Mouse (Mus musculus) monocyte, adult 5-6 weeks (primary cell): ENCODE measurements around the gene Snai1. TPM values are rescaled to one million over a fixed set of nuclear protein-coding genes. Genes with fewer than 3 reads are reported as not detected.

ENCODE experiments used
- ATAC-seq: fragments of 153-309, 156-312 bp; replicated peaks from 2 replicates; pipeline ENCODE4 v1.8.0; 2017; ENCODE audit warnings: mild to moderate bottlenecking; ENCODE audit not compliant: low TSS enrichment, insufficient number of reproducible peaks, severe bottlenecking, poor library complexity, low FRiP score
- total RNA-seq: library from RNA; stranded (forward); fragments of 200-1000, 200-491, 200-594 nt; gene quantifications from 3 replicates; pipeline ENCODE4 v1.2.3, GENCODE M21; 2017

Gene Snai1
- total RNA-seq, 1 experiment from 2014 or later = not detected

DNA sequence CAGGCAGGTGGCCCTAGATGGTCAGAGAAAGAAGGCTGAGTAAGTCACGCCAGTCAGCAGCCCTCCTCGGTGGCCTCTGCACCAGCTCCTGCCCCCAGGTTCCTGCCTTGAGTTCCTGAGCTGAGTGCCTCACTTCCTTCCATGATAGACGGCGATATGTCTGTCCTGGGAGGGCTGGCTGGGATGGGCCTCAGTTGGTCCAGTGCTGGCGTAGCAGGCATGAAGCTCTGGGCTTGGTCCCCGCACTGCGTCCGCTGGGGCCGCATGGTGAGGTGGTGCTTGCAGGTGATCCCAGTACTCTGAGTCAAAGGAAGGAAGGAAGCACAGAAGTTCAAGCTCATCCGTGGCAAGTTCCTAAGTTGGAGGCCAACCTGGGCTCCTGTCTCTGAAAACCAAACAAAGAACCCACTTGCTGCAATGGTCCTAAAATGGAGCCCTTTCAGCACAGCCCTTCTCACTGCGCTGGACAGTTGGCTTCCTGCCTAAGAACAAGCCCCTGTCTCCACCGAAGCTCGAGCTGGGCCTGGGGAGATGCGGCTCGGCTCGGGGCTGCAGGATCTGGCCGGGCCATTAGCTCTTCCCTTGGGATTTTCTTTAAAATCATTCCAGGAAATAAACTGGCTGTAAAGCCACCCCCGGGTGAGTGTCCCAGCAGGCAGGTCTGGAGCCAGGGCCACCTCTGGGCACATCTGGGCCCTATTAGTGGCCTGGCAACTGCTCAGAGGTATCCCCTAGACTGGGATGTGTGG is 8.6 kb downstream of the Snai1 start:
- ATAC-seq = no peak

DNA sequence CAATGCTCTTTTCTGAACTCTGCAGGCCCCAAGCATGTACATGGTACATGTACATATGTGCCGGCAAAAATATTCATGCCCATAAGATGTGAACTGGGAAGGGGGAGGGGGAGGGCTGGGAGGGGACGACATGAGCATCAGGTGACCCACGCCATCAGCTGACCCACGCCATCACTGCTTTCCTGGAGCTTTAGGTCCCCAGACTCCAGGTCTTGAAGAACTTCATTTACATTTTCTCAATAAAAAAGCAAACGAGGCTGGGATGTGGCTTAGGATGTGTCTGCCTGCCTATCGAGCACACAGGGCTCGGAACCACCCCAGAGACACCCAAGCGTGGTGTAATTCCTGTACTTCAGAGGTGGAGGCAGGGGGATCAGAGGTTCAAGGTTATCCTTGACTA is 9.4 kb downstream of the Snai1 start:
- ATAC-seq = no peak

DNA sequence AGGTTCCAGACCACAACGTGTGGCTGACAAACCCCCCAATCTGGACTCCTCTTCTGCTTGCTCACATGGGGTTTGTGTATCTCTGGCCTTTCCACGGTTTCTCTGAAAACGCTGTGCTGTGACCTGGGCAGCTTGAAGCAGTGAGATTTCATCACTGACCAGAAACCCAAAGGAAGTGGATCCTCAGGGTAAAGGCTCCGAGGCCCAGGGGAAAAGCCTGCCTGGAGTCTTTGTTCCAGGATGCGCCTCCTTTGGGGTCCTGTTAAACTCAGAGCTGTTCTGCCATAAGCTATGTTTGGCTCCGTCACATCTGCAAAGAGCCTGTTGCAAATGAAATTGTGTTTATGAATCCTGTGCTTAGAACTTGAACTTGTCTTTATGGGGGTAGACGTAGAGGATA is 11.0 kb downstream of the Snai1 start:
- ATAC-seq = no peak

DNA sequence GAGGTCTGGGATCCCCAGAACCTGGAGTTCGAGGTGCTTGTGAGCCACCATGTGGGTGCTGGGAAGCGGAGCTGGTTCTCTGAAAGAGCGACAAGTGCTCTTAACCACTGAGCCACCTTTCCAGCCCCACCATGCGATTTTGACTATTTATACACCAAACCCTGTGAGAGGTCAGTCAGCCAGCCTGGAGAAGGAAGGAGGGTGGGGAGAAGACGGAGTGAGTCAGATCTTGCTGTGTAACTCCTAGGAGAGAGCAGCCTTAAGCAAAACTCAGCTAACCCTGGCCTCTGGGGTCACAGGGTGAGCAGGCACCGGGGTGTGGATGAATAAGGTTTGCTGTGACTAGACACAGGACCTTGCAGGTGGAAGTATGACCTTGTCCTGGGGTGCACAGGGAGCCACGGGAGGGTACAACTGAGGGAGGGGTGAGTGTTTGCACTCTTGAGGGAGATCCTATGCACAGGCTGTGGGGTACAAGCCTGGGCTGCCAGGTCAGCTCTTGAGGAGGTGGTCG is 12.4 kb downstream of the Snai1 start:
- no peak for ATAC-seq

DNA sequence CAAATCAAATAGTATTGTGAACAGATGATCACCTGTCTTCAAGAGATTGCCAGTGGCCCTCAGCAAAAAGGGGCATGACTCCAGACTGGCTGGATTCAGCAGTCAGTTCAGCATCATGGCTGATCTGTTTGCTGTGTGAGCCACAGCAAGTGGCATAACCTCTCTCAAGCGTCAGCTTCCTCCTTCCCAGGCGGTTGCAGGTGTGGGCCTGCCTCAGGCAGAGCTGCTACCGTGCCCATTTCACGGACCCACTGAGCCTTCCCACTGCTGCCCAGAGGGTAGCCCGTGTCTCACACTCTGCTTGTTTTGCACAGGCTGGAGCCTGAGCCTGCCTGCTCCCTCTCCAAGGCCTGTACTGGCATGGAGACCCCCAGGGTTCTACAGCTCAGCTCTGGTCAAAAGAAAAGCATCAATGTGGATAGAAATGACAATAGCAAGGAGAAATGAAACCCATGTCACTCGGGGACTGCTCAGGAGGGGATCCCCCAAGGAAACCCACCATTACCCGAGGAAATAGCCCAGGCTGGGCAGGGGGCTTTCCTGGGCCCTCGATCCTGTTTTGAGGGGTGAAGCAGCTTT is 13.4 kb downstream of the Snai1 start:
- no peak for ATAC-seq

DNA sequence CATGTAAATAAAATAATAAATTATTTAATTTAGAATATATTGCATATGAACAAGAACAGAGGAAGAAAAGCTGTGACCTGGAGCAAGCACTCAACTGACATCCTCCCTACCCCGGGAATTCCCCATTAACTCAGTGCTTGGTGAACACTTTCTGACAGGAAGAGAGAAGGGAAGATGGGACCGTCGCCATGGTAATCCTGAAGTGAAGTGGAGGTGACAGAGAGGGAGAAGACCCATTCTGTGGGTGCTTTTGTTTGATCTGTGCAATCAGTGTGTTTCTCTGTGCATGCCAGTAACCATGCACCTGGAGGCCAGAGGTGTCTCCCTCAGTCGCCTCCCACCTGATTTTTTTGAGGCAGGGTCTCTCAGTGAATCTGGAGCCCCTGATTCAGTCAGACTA is 14.3 kb downstream of the Snai1 start:
- no peak for ATAC-seq

DNA sequence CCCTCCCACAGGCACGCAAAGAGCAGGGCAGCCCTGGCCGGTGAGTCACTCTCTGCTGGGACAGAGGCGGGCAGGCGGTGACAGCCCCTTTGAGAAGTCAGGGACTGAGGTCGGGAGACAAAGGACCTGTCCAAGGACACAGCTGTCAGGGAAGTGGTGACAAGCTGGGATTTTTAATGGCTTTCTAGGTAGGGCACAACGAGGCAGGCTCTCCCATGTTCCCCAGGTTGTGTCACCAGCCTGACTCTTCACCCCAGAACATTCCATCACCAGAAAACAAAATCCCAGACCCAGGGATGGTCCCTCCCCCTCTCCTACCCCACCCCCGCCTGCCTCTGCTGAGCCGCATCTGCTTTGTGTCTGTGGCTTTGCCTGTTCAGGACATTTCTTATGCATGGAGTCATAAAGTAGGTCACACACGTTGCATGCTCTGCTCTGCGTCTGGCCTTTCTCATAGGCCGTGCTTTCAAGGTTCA is 15.0 kb downstream of the Snai1 start:
- no peak for ATAC-seq

DNA sequence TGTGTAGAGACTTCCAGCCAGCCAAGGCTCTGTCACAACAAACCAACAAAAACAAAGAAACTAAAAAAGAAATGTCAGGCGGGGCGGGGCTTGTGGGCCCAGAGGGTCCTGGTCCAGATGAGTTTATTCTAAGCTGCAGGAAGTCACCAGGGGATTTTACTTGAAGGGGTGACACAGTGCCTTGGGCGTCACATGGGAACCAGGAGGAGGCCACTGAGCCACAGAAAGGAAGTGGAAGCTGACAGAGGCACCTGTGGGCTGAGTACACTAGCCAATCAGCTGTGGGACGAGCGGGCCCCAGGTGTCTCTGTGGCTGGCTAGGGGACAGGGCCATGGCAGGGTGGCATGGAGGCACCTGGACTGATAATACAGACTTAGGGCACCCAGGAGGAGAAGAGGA is 17.8 kb downstream of the Snai1 start:
- 0 out of 2 replicates have a peak, but pooled peaks have one; percentile 35 for ATAC-seq

DNA sequence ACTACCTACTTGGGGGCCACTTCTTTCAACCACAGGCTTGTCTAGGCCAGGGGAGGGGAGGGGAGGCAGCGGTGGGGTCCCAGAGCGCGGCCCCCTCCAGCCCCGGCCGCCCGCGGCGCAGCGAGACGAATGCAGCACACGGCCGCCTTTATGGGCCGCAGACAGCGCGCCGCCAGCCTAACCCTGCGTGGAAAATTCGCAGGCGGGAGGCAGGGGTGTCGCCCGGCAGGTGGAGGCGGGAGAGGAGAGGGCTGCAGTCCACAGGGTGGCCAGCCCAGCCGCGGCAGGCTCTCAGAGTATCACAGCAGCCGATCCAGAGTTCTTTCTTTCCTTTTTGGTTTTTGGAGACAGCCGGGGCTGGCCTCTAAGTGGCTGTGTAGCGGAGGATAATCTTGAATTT is 21.4 kb downstream of the Snai1 start:
- ATAC-seq = no peak

DNA sequence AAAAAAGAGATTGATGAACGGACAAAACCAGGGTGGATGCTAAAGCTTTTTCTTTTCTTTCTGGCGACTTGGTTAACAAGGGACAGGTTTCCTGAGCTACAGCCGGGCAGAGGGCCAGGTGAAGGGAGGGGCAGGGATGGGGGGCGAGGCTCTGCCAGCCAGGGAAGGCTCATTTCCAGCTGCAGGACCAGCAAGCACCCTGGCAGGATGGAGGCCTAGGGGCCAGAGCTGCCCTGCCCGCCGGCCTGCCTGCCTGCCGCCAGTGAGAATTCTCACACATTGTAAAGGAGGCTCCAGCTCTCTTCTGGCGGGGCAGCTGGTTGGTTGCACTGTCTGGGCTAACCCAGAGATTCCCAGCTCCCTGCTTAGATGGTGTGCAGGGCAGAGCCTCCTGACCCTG is 24.1 kb downstream of the Snai1 start:
- ATAC-seq = no peak

DNA sequence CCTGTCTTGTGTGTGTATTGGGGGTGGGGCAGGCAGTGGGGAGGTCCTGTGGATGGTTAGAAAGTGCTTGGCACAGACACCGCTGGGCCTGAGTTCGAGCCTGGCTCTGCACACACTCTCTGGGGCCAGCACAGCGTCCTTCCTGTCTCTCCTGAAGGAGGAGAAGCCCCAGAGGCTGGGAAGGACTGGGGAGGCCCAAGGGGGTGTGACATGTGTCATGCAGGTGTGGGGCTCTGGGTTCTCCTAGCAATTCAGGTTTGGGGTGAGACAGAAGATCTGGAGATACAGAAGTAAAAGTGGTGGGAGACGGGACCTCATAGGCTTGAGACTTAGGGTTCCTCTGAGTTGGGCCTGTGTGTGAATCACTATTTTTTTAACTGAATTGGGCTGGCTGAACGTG is 25.0 kb downstream of the Snai1 start:
- ATAC-seq = no peak

DNA sequence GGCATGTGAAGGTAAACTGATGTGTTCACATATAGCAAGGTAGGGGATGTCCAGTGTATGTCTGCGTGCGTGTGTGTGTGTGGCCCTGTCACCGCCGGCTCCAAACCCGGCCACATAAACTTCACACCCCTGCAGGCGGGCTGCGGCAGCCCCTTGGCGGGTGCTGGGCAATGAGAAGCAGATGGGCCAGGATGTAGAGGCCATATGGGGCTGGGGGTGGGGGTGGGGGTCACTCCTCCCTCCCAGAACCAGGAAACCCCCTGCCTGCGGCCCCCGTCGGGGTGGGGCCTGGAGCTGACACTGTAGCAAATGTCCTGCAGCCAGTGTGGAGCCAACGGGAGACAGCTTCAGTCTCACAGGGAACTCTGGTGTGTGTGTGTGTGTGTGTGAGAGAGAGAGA is 25.7 kb downstream of the Snai1 start:
- ATAC-seq = no peak

DNA sequence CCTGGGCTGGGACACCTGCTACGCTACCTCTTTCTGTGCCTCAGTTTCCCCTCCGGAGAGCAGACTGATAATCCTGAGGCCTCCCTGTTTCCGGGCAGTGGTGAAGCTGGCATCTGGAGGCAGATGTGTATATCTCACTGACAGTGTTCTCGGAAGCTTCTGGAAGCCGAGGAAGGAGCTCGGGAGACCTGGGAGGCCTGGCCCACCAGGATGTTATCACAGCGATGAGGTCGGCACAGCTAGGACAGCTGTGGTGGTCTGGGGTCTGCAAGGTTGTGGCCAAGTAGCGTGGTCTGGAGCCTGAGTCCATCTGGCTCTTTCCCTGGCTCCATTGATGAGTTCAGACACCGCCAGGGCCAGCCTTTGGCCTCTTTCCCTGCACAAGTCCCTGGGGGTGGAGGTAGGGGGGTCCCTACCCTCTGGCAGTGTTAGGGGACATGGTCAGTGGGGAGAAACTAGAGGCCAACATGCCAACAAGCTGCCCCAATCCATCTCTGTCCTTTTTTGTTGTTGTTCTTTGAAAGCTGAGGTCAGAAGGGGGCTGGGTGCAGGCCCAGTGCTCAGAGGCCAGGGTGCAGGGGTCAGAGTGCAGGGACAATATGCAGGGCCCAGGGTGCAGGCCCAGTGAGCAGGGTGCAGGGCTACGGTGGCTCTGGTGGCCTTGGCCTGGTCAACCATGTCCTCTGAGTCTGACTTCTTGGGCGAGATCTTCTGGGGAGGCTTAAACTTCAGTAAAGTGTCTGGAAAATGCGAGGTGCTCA is 26.7 kb downstream of the Snai1 start:
- ATAC-seq = no peak

DNA sequence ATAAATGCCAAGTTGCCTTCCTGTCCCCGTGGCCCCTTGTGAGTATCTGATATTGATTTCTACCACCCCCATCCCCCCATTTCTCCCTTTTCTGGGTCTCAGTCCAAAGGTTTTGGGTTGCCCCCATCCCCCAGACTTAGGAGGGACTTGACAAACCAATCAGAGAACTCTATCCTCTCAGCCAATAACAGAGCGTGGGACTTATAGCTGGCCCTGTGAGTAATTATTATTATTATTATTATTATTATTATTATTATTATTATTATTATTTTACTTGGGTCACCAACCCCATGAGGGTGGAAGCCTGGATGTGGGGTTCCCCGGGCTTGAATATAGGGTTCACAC is 27.3 kb downstream of the Snai1 start:
- no peak for ATAC-seq

DNA sequence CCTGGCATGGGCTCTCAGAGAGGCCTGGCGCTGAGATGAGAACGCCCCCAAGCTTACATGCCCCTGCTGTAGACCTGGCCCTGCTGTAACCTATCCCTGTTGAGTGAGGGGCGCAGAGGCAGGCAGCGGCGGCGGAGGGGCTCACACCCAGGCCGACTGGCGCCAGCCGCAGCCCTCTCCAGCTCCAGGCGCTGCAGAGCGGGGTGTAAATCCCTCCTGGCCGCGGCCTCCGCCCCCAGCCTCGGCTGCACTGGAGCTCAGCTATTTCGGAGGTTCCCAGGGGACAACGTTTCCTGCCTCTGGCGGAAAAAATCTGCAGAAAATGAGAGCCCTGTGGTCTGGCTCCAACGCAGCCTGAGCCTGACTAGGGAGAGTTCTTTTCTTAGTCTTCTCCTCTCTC is 27.7 kb downstream of the Snai1 start:
- ATAC-seq = no peak

DNA sequence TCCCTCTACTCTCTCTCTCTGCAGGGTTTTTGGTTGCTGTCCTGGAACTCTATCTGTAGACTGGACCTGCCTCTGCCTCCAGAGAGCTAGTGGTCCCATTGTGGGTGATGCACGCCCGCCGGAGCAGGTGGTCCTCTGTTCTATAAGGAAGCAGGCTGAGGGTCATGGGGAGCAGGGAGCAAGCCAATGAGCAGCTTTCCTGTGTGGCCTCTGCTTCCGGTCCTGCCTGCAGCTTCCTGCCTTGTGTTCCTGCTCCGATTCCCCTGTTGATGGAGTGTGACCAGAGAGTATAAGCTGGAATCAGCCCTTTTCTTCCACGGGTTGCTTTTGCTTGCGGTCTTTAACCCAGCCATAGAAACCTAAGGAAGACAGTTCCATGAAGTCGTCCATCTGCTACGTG is 30.1 kb downstream of the Snai1 start:
- no peak for ATAC-seq

DNA sequence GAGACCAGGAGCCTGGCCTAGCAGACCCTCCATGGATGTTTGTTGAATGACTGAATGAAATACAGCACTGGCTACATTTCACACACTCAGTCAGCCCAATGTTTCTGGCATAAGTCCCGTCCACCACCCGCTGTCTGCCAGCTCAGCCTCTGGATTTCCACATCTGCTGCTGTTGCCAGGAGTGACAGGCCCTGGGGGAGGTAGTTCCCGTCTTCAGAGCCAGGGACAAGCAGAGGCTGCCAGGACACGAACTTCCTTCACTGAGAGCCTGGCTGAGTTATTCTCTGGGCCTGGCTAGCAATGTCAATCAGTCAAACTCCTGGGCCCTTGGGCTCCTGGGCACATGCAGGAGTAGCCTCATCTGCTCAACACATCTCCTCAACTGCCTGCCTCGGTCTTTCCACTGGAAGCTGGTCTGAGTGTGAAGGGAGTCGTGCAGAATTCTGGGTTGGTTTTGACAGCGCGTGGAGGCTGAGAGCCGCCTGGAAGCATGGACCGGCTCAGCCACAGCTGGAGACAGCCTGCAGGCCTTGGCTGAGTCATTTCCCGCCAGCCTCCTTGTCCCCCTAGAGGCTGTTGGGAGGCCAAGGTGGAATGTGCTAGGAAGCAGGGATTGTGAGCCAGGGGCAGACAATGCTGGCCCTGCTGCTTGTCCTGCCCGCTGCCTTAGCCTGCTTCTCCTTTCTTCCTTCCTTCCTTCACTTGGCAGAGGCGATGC is 32.1 kb downstream of the Snai1 start:
- ATAC-seq = no peak

DNA sequence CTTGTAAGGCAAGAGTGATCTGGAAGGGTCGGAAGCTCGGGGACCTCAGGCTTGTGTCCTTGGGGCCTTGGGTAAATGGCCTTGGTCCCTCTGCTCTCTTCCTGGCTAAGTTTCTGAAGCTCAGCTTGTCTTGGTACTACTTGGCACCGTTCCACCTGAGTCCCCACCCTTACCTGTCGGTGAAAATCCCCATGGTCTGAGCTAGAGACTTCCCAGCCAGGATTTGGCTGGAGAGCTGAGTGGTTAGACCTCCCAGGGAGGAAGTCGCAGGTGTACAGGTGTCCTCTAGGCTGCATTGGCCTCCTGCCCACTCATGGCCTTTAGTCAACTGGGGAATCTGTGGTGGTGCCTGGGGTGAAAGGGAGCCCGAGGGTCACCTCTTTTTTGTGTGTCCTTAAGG is 32.8 kb downstream of the Snai1 start:
- no peak for ATAC-seq
